Mouse (Mus musculus) kidney, postnatal 0 days (tissue): ENCODE results near the gene Adgrl4. TPM values are rescaled to one million over a fixed set of nuclear protein-coding genes. Genes with fewer than 3 reads are reported as not detected.
A peak's percentile ranks its signal among the peaks of the same experiment; 100 is the strongest.

Experiments used
- ATAC-seq: fragments of 200-750 bp; cut with Nextera tagmentation; replicated peaks from 2 replicates; pipeline ENCODE4 v1.8.0; 2017; ENCODE audit warnings: low read depth, moderate number of reproducible peaks, moderate TSS enrichment, moderate library complexity; ENCODE audit not compliant: low FRiP score
- DNase-seq: peaks from one replicate; pipeline ENCODE4 v3.0.0-alpha.2; 2016; ENCODE audit warnings: low spot score
- H3K27ac ChIP-seq: fragments of 300-500 bp; sonication (generic); 2 replicates; pipeline ENCODE4 v1.5.1; 2014; ENCODE audit warnings: mild to moderate bottlenecking
- H3K27me3 ChIP-seq: fragments of 300-500 bp; sonication (generic); 2 replicates; pipeline ENCODE4 v1.6.1; 2014; ENCODE audit warnings: low read length, mixed read lengths; ENCODE audit not compliant: insufficient read depth
- H3K36me3 ChIP-seq: fragments of 300-500 bp; sonication (generic); 2 replicates; pipeline ENCODE4 v1.6.1; 2014; ENCODE audit warnings: low read length, mixed read lengths; ENCODE audit not compliant: insufficient read depth
- H3K4me1 ChIP-seq: fragments of 300-500 bp; sonication (generic); replicated peaks from 2 replicates; pipeline ENCODE4 v1.6.1; 2014; ENCODE audit warnings: antibody characterized with exemption, low read length, mixed read lengths; ENCODE audit not compliant: insufficient read depth
- H3K4me2 ChIP-seq: fragments of 300-500 bp; sonication (generic); 2 replicates; pipeline ENCODE4 v1.6.1; 2014; ENCODE audit warnings: mild to moderate bottlenecking, low read length, moderate library complexity, mixed read lengths
- H3K4me3 ChIP-seq: fragments of 300-500 bp; sonication (generic); replicated peaks from 2 replicates; pipeline ENCODE4 v1.5.1; 2014; ENCODE audit warnings: low read depth, low read length
- H3K9ac ChIP-seq: fragments of 300-500 bp; sonication (generic); 2 replicates; pipeline ENCODE4 v1.6.1; 2014; ENCODE audit warnings: low read depth, low read length
- H3K9me3 ChIP-seq: fragments of 300-500 bp; sonication (generic); replicated peaks from 2 replicates; pipeline ENCODE4 v1.6.1; 2016; ENCODE audit warnings: low read length, inconsistent platforms, mixed read lengths
- CTCF ChIP-seq: IDR thresholded peaks from 2 replicates; pipeline ENCODE4 v1.5.1; 2016; ENCODE audit warnings: antibody characterized with exemption, low read depth, mild to moderate bottlenecking, moderate library complexity
- WGBS: fragments of 180-500 bp; shearing (Covaris S2); extraction: QIAGEN DNeasy Blood & Tissue Kit; methylation state at CpG from one replicate; pipeline ENCODE4 v1.1.7; 2014; 5-methylcytosine and 5-hydroxymethylcytosine counted together
- polyA plus RNA-seq: library from polyadenylated mRNA; unstranded; fragments of >200 nt; fragmentation: Nextera tagmentation; extraction: Ambion mirVana; gene quantifications from 2 replicates; pipeline ENCODE4 v1.2.1, GENCODE M21; 2015

Adgrl4 gene
- polyA plus RNA-seq, result 29.9 and 35.4 TPM in 2 replicates

DNA sequence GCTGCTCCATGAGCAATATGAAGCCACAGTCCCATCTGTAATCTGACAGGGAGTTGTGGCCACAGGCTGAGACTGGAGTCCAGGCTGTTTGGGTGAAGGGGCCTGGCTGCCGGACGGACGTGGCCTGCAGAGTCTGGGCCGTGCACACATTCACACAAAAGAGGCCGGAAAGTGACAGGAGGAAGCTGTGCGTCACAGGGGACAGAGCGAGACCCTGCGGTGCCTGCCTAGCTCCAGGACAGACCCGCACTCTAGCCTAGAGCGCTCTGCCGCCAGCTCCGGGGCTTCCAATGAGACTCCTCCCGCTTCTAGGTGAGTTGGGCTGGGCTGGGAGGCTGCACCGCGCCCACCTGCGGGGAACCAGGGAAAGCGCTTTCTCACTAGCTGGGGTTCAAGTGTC lies at the start of gene Adgrl4:
Gene Adgrl4 (plus strand): TSS at position 195 of the 400 bp plus-strand sequence.
- H3K27ac ChIP-seq, result peak within 1 kb of the TSS; percentile 62
- H3K9ac ChIP-seq, result peak within 1 kb of the TSS; percentile 50; the same call in 1 of the 2 replicates
- no peaks in the 10 kb centered on the region for H3K27me3 ChIP-seq
- peak within 1 kb of the TSS; percentile 64 for H3K4me2 ChIP-seq
- H3K36me3 ChIP-seq, result no peaks in the 10 kb centered on the region
- TF ChIP-seq CTCF, result 0 out of 2 replicates have a peak, but pooled peaks have one; percentile 5
- ATAC-seq, result peak; percentile 79
- 2% methylated on average over 17 of the region's 17 CpGs for WGBS
- no peaks in the 10 kb centered on the region for H3K9me3 ChIP-seq
- H3K4me3 ChIP-seq, result peak within 1 kb of the TSS; percentile 39
- H3K4me1 ChIP-seq, result 0 out of 2 replicates have a peak, but pooled peaks cover 5% of the 10 kb centered on the region
- DNase-seq, result peak; percentile 63

DNA sequence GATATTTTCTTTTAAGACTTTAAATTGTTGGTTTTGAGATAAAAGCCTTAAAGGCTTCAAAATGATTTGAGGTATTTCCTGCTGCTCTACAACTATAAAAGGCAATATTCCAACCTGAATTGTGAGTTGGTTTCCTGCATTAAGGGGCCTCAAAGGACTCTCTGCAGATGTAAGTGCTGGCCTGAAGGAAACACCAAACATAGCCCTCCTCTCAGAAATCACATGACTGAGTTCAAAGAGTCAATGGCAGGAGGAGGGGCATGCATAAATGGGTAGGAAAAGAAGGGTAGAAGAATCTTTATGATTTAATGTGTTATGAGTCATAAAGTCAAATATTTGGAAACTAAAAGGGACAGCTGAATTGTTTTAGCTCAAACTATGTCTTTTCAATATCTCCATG lies 46.8 kb upstream of the Adgrl4 start:
- no peak overlapping the region for H3K27ac ChIP-seq
- TF ChIP-seq CTCF, result no peak
- no peaks in the 10 kb centered on the region for H3K4me1 ChIP-seq
- no peaks in the 10 kb centered on the region for H3K9me3 ChIP-seq
- no peak overlapping the region for H3K4me3 ChIP-seq
- H3K27me3 ChIP-seq, result no peaks in the 10 kb centered on the region
- no peak overlapping the region for H3K4me2 ChIP-seq
- no peaks in the 10 kb centered on the region for H3K36me3 ChIP-seq
- DNase-seq (peak; percentile 32), ATAC-seq (no peak)
- H3K9ac ChIP-seq, result no peak overlapping the region

DNA sequence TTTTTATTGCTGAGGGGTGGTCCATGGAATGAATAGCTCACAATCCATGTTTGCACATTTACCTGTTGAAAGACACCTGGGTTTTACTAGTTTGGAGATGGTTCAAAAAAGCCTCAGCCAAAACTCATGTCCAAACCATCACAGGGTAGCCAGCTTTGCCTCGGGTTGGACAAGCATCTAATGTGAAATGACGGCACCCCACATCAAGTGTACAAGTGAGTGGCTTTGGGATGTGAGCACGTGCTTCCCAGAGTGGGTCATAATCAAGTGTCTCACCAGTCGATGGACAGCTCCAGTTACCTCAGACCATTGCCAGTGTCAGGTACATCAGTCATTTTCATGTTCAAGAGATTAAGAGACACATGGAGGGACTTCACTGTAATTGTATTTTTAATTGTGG lies 44.8 kb upstream of the Adgrl4 start:
- Histone ChIP-seq H3K9me3 (no peaks in the 10 kb centered on the region), H3K36me3 (no peaks in the 10 kb centered on the region), H3K27me3 (no peaks in the 10 kb centered on the region), H3K4me2 (no peak overlapping the region), H3K4me3 (no peak overlapping the region), H3K4me1 (no peaks in the 10 kb centered on the region), H3K9ac (no peak overlapping the region), H3K27ac (no peak overlapping the region)
- DNase-seq, result no peak
- ATAC-seq, result no peak
- no peak for TF ChIP-seq CTCF
- WGBS, result 86% methylated on average over 4 of the region's 4 CpGs

DNA sequence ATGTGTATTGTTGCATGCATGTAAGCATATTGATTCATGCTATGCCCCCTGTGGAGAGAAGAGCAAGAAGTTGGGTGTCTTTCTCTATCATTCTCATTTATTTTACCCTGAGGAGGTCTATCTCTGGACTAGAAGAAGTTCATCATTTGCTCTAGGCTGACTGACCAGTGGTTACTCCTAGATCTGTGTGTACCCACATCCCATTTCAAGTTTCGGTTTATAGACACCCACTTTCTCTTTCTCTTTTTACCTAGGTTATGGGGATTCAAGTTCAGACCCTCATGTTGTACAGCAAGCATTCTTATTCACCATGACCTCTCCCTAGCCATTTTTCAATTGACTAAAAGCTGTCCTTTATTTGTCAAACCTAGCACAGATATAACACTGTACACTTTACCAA lies 44.4 kb upstream of the Adgrl4 start:
- WGBS, result 76% methylated on average over 1 of the region's 1 CpGs
- TF ChIP-seq CTCF, result no peak

DNA sequence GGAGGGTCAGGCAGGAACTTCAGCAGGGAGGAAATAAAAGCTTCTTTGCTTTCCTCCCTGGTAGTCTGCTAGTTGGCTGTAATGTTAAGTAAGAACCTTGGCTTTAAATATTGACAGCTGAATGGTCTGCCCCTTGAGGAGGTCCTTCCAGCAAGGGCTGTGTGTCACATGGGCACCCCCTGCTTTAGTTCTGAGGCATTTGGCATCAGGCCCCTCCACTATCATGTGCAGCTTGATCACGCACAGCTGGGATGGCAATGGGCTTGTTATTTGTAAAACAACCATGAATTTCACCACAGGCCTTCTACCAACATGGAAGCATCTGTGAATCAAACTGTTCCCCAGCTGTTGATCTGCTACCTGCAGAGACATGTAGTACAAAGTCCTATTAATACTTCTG lies 38.4 kb upstream of the Adgrl4 start:
- Histone ChIP-seq H3K9ac (no peak overlapping the region), H3K27ac (no peak overlapping the region), H3K27me3 (no peaks in the 10 kb centered on the region), H3K4me2 (no peak overlapping the region), H3K36me3 (no peaks in the 10 kb centered on the region), H3K4me3 (no peak overlapping the region), H3K4me1 (no peaks in the 10 kb centered on the region), H3K9me3 (no peaks in the 10 kb centered on the region)
- no peak for TF ChIP-seq CTCF
- DNase-seq, result no peak
- no peak for ATAC-seq
- 89% methylated on average over 1 of the region's 1 CpGs for WGBS

More for the DNA sequence above, 44.4 kb upstream of the Adgrl4 start:
- DNase-seq, result no peak
- H3K9me3 ChIP-seq, result no peaks in the 10 kb centered on the region
- no peak overlapping the region for H3K9ac ChIP-seq
- no peak for ATAC-seq
- no peaks in the 10 kb centered on the region for H3K27me3 ChIP-seq
- H3K4me1 ChIP-seq, result no peaks in the 10 kb centered on the region
- H3K4me2 ChIP-seq, result no peak overlapping the region
- no peak overlapping the region for H3K27ac ChIP-seq
- H3K4me3 ChIP-seq, result no peak overlapping the region
- H3K36me3 ChIP-seq, result no peaks in the 10 kb centered on the region

DNA sequence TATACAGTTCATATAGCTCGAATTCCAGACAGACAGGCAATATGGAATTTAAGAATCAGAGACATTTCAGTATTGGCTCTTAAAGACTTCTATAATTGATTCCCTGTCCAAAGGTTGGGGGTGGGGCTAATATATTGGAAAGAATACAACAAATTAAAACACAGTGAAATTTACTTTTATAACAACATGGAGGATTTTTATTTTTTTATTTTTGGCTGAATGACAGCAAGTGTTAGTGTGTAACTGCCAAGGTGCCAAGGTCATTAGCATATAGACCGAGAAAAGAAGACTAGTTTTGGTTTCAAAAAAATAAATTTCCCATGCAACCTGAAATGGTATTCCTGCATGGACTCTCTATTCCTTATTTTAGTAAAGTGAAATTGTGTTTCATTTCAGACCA lies 26.7 kb upstream of the Adgrl4 start:
- Histone ChIP-seq H3K9ac (no peak overlapping the region), H3K4me1 (no peaks in the 10 kb centered on the region), H3K9me3 (no peaks in the 10 kb centered on the region), H3K4me2 (no peak overlapping the region), H3K36me3 (no peaks in the 10 kb centered on the region), H3K4me3 (no peak overlapping the region), H3K27me3 (no peaks in the 10 kb centered on the region), H3K27ac (no peak overlapping the region)
- ATAC-seq (no peak), DNase-seq (no peak)
- no peak for TF ChIP-seq CTCF
- 78% methylated on average over 2 of the region's 2 CpGs for WGBS

DNA sequence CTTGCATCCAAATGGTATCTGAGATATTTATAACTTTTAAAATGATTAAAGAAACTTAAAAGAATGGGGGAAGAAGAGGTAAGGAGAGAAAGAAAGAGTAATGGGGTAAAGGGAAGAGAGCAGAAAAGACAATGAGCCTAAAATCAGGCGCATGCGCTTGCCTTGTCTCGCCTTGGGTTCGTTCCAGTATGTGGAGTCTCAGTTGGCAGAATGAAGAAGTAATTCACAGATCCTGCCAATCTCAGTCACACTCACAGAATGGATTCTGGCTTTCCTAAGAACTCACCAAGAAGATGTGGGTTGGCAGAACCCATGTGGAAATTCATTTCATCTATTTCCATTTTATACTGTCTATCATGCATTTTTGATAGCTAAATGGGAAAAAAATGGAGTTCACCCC lies 26.2 kb upstream of the Adgrl4 start:
- no peaks in the 10 kb centered on the region for H3K36me3 ChIP-seq
- H3K4me2 ChIP-seq, result no peak overlapping the region
- H3K9ac ChIP-seq, result no peak overlapping the region
- 97% methylated on average over 4 of the region's 4 CpGs for WGBS
- no peak overlapping the region for H3K4me3 ChIP-seq
- no peak overlapping the region for H3K27ac ChIP-seq
- no peak for TF ChIP-seq CTCF
- H3K4me1 ChIP-seq, result no peaks in the 10 kb centered on the region
- DNase-seq (no peak), ATAC-seq (no peak)
- H3K9me3 ChIP-seq, result no peaks in the 10 kb centered on the region
- no peaks in the 10 kb centered on the region for H3K27me3 ChIP-seq
